Mouse (Mus musculus) brown adipose tissue, adult 24 weeks (tissue): ENCODE data around the gene Ulk4. TPM values are rescaled to one million over a fixed set of nuclear protein-coding genes. Genes with fewer than 3 reads are reported as not detected.

ENCODE experiments used
- H3K27ac ChIP-seq: fragments of 200-500 bp; replicated peaks from 2 replicates; pipeline ENCODE4 v1.5.1; 2012; ENCODE audit warnings: low read depth, mild to moderate bottlenecking, low read length
- H3K4me1 ChIP-seq: fragments of 200-500 bp; 2 replicates; pipeline ENCODE4 v1.6.1; 2012; ENCODE audit warnings: low read length, mixed read lengths; ENCODE audit not compliant: control insufficient read depth, insufficient read depth, insufficient read length
- H3K4me3 ChIP-seq: fragments of 200-500 bp; 2 replicates; pipeline ENCODE4 v1.5.1; 2012; ENCODE audit warnings: low read depth, mild to moderate bottlenecking, low read length, moderate library complexity; ENCODE audit not compliant: insufficient read depth
- polyA plus RNA-seq: library from polyadenylated mRNA; stranded (reverse); fragments of >200 nt; gene quantifications from 2 replicates; pipeline ENCODE4 v1.2.4, GENCODE M21; 2012; ENCODE audit not compliant: missing spikeins, insufficient read depth, insufficient read length

The Ulk4 gene
- polyA plus RNA-seq, 1 experiment, result not detected

DNA sequence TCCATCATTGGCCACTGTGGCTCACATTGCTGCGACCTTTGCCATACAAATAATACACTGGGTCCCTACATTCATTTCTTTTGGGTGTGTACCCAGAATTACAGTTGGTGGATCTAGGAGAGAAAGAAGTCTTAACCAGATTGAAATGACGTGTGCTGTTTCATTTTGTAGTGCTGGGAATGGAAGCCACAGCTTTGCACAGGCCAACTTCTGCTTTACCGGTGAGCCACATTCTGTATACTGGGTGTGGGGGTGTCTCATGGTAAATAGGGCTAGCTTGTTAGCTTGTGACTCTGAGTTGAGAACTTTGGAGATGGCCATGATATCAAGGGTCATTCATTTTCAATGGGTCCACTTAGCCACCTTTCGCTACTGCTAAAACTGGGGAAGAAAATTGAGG is 28.5 kb upstream of the Ulk4 start:
- Histone ChIP-seq H3K4me3 (no peak overlapping the region), H3K27ac (no peak overlapping the region), H3K4me1 (peaks cover 50% of the 10 kb centered on the region)

GRCm38 (mm10) chr9:121304520-121304919 is 27.5 kb upstream of the Ulk4 start:
- Histone ChIP-seq H3K4me1 (peaks cover 54% of the 10 kb centered on the region), H3K4me3 (no peak overlapping the region), H3K27ac (no peak overlapping the region; the same call in 1 of the 2 replicates)

DNA sequence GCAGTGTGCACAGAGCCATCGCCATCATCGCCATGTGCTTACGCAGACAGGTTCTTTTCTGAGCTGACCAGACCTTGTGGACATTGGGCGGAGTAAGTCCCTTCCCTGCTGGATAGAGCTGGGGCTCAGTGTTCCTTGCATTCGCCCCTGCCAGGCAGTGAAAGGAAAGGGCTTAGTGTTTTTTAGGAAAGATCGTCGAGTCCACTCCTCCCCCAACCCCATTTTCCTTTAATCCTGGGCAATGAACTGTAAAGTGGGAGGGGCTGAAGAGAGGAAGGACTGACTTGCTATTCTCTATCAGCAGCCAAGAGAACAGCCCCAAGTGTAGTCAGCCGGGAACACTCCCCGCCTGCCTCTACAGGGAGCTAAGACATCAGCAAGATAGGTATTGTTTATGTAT is 26.8 kb upstream of the Ulk4 start:
- no peak overlapping the region for H3K4me3 ChIP-seq
- H3K27ac ChIP-seq, result peak overlapping the region; percentile 28
- H3K4me1 ChIP-seq, result peaks cover 56% of the 10 kb centered on the region

GRCm38 (mm10) chr9:121303086-121303485 is 26.1 kb upstream of the Ulk4 start:
- Histone ChIP-seq H3K27ac (peak overlapping the region; percentile 28), H3K4me1 (peaks cover 56% of the 10 kb centered on the region), H3K4me3 (no peak overlapping the region)

GRCm38 (mm10) chr9:121302543-121302942 is 25.5 kb upstream of the Ulk4 start:
- Histone ChIP-seq H3K4me1 (peaks cover 56% of the 10 kb centered on the region), H3K4me3 (no peak overlapping the region), H3K27ac (no peak overlapping the region)

- H3K27ac ChIP-seq, result peak overlapping the region; percentile 59
- H3K4me3 ChIP-seq, result peak overlapping the region; percentile 38
- peaks cover 48% of the 10 kb centered on the region for H3K4me1 ChIP-seq
These were observed 24.3 kb upstream of the Ulk4 start for GRCm38 (mm10) chr9:121301041-121301920.

DNA sequence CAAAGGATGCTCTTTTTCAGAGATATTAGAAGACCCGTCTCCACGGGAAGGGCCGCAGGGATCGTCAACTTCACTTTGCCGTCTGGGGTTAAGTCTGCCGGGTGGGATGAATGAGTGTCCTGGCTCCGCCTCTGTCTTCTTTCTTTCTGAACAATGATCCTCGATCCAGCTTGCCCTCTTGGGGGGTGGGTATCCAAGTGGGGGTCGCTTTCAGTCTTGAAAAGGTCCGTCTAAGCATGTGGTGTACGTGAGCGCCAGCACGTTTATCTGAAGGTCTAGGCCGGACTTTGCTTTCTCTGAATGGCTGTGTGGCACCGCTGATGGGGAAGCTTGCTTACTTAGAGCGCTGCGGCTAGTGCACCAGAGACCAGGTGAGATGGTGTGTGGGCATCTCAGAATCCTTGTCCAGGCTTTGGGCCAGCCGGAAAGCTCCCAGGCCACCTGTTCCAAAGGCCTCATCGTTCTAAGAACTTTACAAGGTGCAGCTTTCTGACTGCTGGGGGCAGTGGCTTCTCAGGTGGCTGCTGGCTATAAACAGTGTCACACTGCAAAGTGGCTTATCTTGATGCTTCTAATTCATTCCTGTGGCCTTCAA is 23.1 kb upstream of the Ulk4 start:
- Histone ChIP-seq H3K4me3 (no peak overlapping the region; the same call in 1 of the 2 replicates), H3K4me1 (peaks cover 41% of the 10 kb centered on the region), H3K27ac (no peak overlapping the region)

DNA sequence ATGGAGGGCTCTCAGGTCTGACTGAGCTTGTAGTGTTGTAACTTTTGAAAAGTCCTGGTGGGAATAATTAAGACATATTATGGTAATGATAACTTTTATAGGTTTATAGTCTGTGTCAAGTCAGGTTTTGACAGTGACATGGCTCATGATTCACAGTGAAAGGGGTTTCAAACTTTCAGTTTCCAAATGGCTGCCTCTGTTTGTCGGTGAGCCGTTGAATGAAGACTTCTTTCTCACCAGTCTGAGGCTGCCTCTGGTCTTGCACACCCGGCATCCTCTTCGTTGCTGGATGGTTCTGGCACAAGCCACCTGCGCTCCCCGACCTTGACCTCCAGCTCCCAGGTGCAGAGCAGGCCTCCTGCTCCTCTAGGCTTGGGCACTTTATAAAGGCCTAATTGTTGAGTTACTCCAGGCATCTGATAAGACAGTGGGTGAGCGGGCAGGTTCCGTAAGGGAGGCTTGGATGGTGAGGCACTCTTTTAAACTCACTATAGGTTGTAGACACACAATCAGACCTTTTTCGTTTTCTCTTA is 22.3 kb upstream of the Ulk4 start:
- Histone ChIP-seq H3K27ac (peak overlapping the region; percentile 94), H3K4me1 (peaks cover 38% of the 10 kb centered on the region), H3K4me3 (peak overlapping the region; percentile 97)

DNA sequence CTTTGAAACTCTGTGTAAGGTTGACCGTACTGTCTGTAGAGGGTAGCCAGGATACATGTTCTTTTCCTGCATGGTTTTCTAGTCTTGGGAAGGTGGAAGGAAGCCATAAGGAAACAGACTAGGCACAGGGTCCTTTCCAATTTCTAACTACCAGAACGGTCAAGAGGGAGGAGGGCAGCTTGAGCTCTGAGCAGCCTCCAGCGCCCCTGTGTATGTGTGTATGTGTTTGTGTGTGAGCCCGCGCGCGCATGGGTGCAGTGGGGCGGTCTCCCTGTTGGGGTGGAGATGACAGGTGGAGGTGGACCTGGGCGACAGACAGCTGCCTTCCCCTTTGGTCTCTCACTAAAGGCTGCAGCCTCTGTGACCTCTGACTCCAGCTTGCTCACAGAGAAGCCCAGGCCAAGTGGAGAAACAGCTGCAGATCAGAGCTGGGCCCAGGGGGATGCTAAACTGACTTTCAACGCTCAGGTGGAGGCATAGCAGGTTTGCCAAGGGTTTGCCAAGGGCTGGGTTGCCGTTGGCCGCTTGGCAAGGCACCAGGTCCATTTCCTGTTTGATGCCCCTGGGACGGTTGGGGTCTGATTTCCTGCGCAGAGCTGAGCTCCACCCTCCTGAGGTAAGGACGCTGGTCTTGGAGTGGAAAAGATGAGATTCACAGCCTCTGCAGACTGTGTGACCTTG is 21.6 kb upstream of the Ulk4 start:
- H3K4me3 ChIP-seq, result peak overlapping the region; percentile 97

DNA sequence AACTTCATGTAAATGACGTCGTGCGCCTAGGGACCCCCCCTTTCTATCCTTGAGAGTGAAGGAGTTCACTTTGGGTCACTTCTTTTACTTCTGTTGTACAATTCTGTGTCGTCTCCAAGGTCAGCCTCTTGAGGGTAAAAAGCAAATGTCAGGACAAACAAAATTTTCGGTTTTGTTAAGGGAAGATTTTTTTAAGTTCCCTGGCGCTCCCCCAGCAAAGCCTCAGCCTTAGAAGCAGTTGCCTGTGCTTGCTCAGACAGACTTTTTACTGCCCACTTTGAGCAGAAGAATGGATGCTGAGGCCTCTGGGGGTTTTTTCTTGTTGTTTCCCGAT is 21.0 kb upstream of the Ulk4 start:
- H3K4me1 ChIP-seq, result peaks cover 27% of the 10 kb centered on the region
- peak overlapping the region; percentile 94 for H3K27ac ChIP-seq
- peak overlapping the region; percentile 97 for H3K4me3 ChIP-seq

More for the DNA sequence above, 21.6 kb upstream of the Ulk4 start:
- peak overlapping the region; percentile 94 for H3K27ac ChIP-seq
- peaks cover 32% of the 10 kb centered on the region for H3K4me1 ChIP-seq

- Histone ChIP-seq H3K27ac (peak within 1 kb of the TSS; percentile 94), H3K4me1 (peaks cover 26% of the 10 kb centered on the region), H3K4me3 (peak within 1 kb of the TSS; percentile 97)
These were observed 20.4 kb upstream of the Ulk4 start, which contains the start of gene Trak1 for GRCm38 (mm10) chr9:121297171-121298064. Gene Trak1 (plus strand): TSS chr9:121297502.

GRCm38 (mm10) chr9:121295221-121295620 is 18.2 kb upstream of the Ulk4 start:
- Histone ChIP-seq H3K27ac (no peak overlapping the region), H3K4me3 (no peak overlapping the region), H3K4me1 (peaks cover 9% of the 10 kb centered on the region)

GRCm38 (mm10) chr9:121293187-121293586 is 16.2 kb upstream of the Ulk4 start:
- Histone ChIP-seq H3K27ac (no peak overlapping the region), H3K4me1 (no peaks in the 10 kb centered on the region), H3K4me3 (no peak overlapping the region)

- Histone ChIP-seq H3K4me1 (no peaks in the 10 kb centered on the region), H3K4me3 (no peak overlapping the region), H3K27ac (no peak overlapping the region)
These were observed 14.3 kb upstream of the Ulk4 start for GRCm38 (mm10) chr9:121291275-121291674.
